Mouse (Mus musculus) kidney, adult 2 months (tissue): Measurements from ENCODE around the gene Dtnbp1. TPM values are rescaled to one million over a fixed set of nuclear protein-coding genes. Genes with fewer than 3 reads are reported as not detected.
A peak's percentile ranks its signal among the peaks of the same experiment; 100 is the strongest.

Experiments used
- DNase-seq: peaks from one replicate; pipeline ENCODE4 v3.0.0; 2021
- H3K27ac ChIP-seq: fragments of 200-500 bp; 2 replicates; pipeline ENCODE4 v1.5.1; 2012; ENCODE audit warnings: low read depth, low read length, control low read depth, inconsistent platforms; ENCODE audit not compliant: insufficient read depth
- H3K27me3 ChIP-seq: fragments of 200-500 bp; replicated peaks from 2 replicates; pipeline ENCODE4 v1.6.1; 2012; ENCODE audit warnings: mild to moderate bottlenecking, moderate library complexity, low read length, inconsistent platforms; ENCODE audit not compliant: control insufficient read depth, insufficient read depth
- H3K36me3 ChIP-seq: fragments of 200-500 bp; 2 replicates; pipeline ENCODE4 v1.6.1; 2012; ENCODE audit warnings: mild to moderate bottlenecking, moderate library complexity, low read length, inconsistent platforms; ENCODE audit not compliant: control insufficient read depth, insufficient read depth
- H3K4me1 ChIP-seq: fragments of 200-500 bp; 2 replicates; pipeline ENCODE4 v1.6.1; 2011; ENCODE audit warnings: low read length; ENCODE audit not compliant: control insufficient read depth, insufficient read depth
- H3K4me3 ChIP-seq: fragments of 200-500 bp; 2 replicates; pipeline ENCODE4 v1.5.1; 2011; ENCODE audit warnings: mild to moderate bottlenecking, low read depth, low read length, control low read depth; ENCODE audit not compliant: insufficient read depth
- CTCF ChIP-seq: fragments of 200-500 bp; conservative IDR thresholded peaks from 2 replicates; pipeline ENCODE4 v1.5.1; 2011; ENCODE audit warnings: low read depth, mild to moderate bottlenecking, control low read depth, low read length, moderate library complexity, mixed read lengths; ENCODE audit not compliant: insufficient read depth, insufficient read length
- POLR2A ChIP-seq: fragments of 200-500 bp; IDR thresholded peaks from one replicate; pipeline ENCODE4 v1.6.1; 2011; ENCODE audit warnings: low read depth, low read length, control low read depth
- WGBS: fragments of 180-500 bp; shearing (Covaris S2); methylation state at CpG from one replicate; pipeline ENCODE4 v1.1.7; 2018; 5-methylcytosine and 5-hydroxymethylcytosine counted together
- polyA plus RNA-seq: library from polyadenylated mRNA; depleted of rRNA; stranded (reverse); fragments of >200 nt; gene quantifications from 2 replicates; pipeline ENCODE4 v1.2.3, GENCODE M21; 2012

The Dtnbp1 gene
- polyA plus RNA-seq, 1 experiment: 149 TPM

DNA sequence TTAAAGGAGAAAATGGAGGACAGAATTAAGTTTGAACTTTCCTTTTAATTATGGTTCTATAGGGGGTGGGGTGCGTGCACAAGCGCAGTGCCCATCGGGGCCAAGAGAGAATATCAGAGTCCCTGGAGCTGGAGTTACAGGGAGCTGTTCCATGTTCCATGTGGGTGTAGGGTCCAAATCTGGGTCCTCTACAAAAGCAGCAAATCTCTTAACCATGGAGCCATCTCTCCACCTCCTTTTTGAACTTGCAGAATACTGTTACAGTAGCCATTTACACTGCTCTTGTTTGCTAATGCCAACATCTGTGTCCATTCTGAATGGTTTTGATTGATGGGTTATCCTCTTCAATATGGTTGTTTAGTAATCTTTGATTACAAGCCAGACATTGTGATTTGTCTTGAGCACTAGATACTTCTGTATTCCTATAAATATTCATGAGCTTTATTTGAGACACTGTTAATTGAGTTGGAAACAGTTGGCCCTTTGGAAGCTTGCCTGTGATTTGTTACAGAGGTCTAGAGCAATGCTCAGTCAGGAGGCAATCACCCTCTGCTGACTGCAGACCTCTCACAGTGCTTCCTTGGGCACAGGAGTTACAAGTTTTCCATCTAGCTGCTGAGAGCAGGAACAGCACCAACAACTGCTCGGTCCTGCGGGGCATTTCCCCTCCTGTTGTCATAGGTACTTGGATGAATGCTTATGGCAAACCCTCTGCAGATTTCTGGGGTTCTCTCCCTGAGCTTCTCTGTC, 41.2 kb downstream of the Dtnbp1 start:
- H3K36me3 ChIP-seq: no peaks in the 10 kb centered on the region
- no peaks in the 10 kb centered on the region for H3K27me3 ChIP-seq
- TF ChIP-seq POLR2A (no peak), CTCF (no peak)
- H3K4me1 ChIP-seq: no peaks in the 10 kb centered on the region
- WGBS: 87% methylated on average over 5 of the region's 5 CpGs
- H3K4me3 ChIP-seq: no peak overlapping the region
- peak; percentile 47 for DNase-seq
- no peak overlapping the region for H3K27ac ChIP-seq

- no peaks in the 10 kb centered on the region for H3K36me3 ChIP-seq
- no peak overlapping the region for H3K27ac ChIP-seq
- H3K27me3 ChIP-seq: no peaks in the 10 kb centered on the region
- no peak overlapping the region for H3K4me3 ChIP-seq
- WGBS: 84% methylated on average over 8 of the region's 8 CpGs
- no peaks in the 10 kb centered on the region for H3K4me1 ChIP-seq
- TF ChIP-seq POLR2A: no peak
- no peak for TF ChIP-seq CTCF
- DNase-seq: no peak
These were observed 44.9 kb downstream of the Dtnbp1 start for GRCm38 (mm10) chr13:44957049-44957448.

DNA sequence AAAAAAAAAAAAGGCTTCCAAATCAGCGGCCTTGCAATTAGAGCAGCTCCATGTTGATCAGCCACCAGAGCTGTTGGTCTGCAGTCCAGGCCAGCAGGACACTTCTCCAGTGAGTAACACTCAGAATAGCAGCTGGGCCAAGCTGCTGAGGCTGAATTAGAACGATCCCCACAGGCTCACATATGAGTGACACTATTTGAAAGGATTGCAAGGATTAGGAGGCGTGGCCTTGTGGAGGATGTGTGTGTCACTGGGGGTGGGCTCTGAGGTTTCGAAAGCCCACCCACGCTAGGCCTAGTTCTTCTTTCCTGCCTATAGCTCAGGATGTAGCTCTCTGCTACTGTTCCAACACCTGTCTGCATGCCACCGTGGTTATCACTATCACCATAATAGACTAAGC, 46.2 kb downstream of the Dtnbp1 start:
- Histone ChIP-seq H3K4me3 (no peak overlapping the region), H3K4me1 (no peaks in the 10 kb centered on the region), H3K27me3 (no peaks in the 10 kb centered on the region), H3K36me3 (no peaks in the 10 kb centered on the region), H3K27ac (no peak overlapping the region)
- no peak for DNase-seq
- 94% methylated on average over 6 of the region's 6 CpGs for WGBS
- no peak for TF ChIP-seq POLR2A
- TF ChIP-seq CTCF: no peak

DNA sequence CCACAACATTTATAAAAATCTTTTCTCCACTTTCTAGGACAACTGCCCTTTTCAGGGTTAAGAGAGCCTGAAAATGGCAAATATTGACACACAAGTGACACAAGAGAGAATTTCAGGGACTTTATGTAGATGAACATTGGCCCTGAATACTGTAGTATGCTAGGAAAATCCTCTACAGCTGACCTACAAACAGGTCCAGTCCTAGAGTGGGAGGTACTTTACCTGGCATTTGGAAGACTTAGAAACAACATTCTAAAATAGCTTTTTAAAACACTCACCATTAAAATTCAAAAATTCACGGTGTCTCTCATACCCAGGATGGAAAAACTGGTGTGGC, 47.7 kb downstream of the Dtnbp1 start:
- Histone ChIP-seq H3K4me1 (0 out of 2 replicates have a peak, but pooled peaks cover 2% of the 10 kb centered on the region), H3K27me3 (no peaks in the 10 kb centered on the region), H3K36me3 (no peaks in the 10 kb centered on the region), H3K4me3 (no peak overlapping the region), H3K27ac (no peak overlapping the region)
- TF ChIP-seq CTCF: no peak
- no peak for TF ChIP-seq POLR2A
- WGBS: 91% methylated on average over 1 of the region's 1 CpGs
- DNase-seq: no peak

- H3K4me3 ChIP-seq: no peak overlapping the region
- 0 out of 2 replicates have a peak, but pooled peaks cover 2% of the 10 kb centered on the region for H3K4me1 ChIP-seq
- WGBS: 86% methylated on average over 8 of the region's 8 CpGs
- H3K27me3 ChIP-seq: no peaks in the 10 kb centered on the region
- no peak overlapping the region for H3K27ac ChIP-seq
- TF ChIP-seq CTCF (no peak), POLR2A (no peak)
- DNase-seq: no peak
- no peaks in the 10 kb centered on the region for H3K36me3 ChIP-seq
These were observed 48.3 kb downstream of the Dtnbp1 start for GRCm38 (mm10) chr13:44953546-44954231.

DNA sequence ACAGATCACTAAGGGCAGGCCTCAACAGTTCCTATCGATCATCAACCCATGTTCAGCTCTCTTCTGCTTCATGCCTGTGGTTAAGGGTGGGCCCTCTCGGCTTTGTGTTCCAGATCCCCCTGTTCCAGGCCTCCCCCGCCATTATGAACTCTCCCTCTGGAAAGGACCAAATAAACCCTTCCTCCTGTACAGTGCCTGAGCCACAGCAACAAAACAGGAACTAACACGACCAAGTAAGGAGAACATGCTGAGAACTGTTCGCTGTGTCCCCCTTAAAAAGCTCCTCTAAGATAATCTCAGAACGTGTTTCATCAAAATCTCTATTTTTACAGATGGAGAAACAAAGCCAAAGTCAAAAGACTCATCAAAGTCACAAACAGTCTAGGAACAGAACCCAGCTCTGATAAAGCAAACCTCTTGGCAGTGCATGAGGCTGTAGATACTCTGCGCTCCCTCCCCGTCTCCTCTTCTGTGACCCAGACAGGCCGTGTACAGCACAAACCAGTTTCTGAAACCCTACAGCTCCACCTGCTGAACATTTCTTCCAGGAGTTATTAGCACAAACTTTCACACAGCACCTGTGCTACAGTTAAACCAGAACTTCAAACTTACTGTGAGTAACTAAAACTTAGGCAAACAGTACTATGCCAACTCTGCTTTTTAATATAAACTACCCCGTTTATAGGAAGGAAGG, 49.4 kb downstream of the Dtnbp1 start:
- Histone ChIP-seq H3K4me3 (no peak overlapping the region), H3K36me3 (no peaks in the 10 kb centered on the region), H3K27ac (no peak overlapping the region), H3K4me1 (0 out of 2 replicates have a peak, but pooled peaks cover 2% of the 10 kb centered on the region), H3K27me3 (no peaks in the 10 kb centered on the region)
- DNase-seq: peak; percentile 35
- WGBS: 64% methylated on average over 10 of the region's 10 CpGs
- TF ChIP-seq POLR2A (no peak), CTCF (0 out of 2 replicates have a peak, but pooled peaks have one; percentile 28)

GRCm38 (mm10) chr13:44948320-44949250, 53.4 kb downstream of the Dtnbp1 start:
- H3K4me3 ChIP-seq: no peak overlapping the region
- 86% methylated on average over 16 of the region's 16 CpGs for WGBS
- H3K36me3 ChIP-seq: no peaks in the 10 kb centered on the region
- 0 out of 2 replicates have a peak, but pooled peaks cover 4% of the 10 kb centered on the region for H3K4me1 ChIP-seq
- H3K27me3 ChIP-seq: no peaks in the 10 kb centered on the region
- H3K27ac ChIP-seq: no peak overlapping the region
- TF ChIP-seq CTCF (no peak), POLR2A (no peak)
- DNase-seq: no peak
